Mouse (Mus musculus) CD8-positive naive resting alpha-beta T cell, adult 2 months (primary cell): Measurements from ENCODE around the gene Herc6.
"Not testable (repeated sequence)": the region's sequence is repeated elsewhere in the genome, so short reads cannot be mapped to it uniquely, and the experiment has no call there.

ENCODE experiments used
- DNase-seq, 2 experiments: peaks; one replicate each; pipeline ENCODE4 v3.0.0; 2022; ENCODE audit warnings: low read depth in 2 of 2, low spot score in 2 of 2

The Herc6 gene

GRCm38 (mm10) chr6:57580881-57581548 is at the start of gene Herc6:
Herc6 (plus strand) TSS chr6:57581000.
- DNase-seq: peak; percentile 36 to 48

GRCm38 (mm10) chr6:57531011-57531410 is 49.8 kb upstream of the Herc6 start:
- DNase-seq: no peak

- no peak for DNase-seq
Measured at GRCm38 (mm10) chr6:57531441-57531840, 49.4 kb upstream of the Herc6 start.

GRCm38 (mm10) chr6:57532022-57532421 is 48.8 kb upstream of the Herc6 start:
- no peak for DNase-seq

- no peak for DNase-seq
Measured at GRCm38 (mm10) chr6:57533410-57533809, 47.4 kb upstream of the Herc6 start.

- DNase-seq: peak in 1 of 2 experiments; percentile 6
Measured at GRCm38 (mm10) chr6:57534231-57534610, 46.6 kb upstream of the Herc6 start.

GRCm38 (mm10) chr6:57534611-57535286 is 46.1 kb upstream of the Herc6 start:
- DNase-seq: peak; percentile 30 to 43

- peak; percentile 95 for DNase-seq
Measured at GRCm38 (mm10) chr6:57535386-57535936, 45.3 kb upstream of the Herc6 start, which contains the start of gene Ppm1k. Ppm1k (minus strand) TSS chr6:57535468.

- DNase-seq: peak; percentile 13 to 27
Measured at GRCm38 (mm10) chr6:57535971-57536669, 44.7 kb upstream of the Herc6 start.

- no peak for DNase-seq
Measured at GRCm38 (mm10) chr6:57537887-57538286, 42.9 kb upstream of the Herc6 start.

GRCm38 (mm10) chr6:57540950-57541498 is 39.8 kb upstream of the Herc6 start:
- no peak for DNase-seq

- no peak for DNase-seq
Measured at GRCm38 (mm10) chr6:57541737-57542335, 39.0 kb upstream of the Herc6 start.

- not testable (repeated sequence) for DNase-seq
Measured at GRCm38 (mm10) chr6:57543591-57543990, 37.2 kb upstream of the Herc6 start.

GRCm38 (mm10) chr6:57544866-57545265 is 35.9 kb upstream of the Herc6 start:
- no peak for DNase-seq

GRCm38 (mm10) chr6:57551211-57551796 is 29.5 kb upstream of the Herc6 start:
- DNase-seq: no peak

GRCm38 (mm10) chr6:57557796-57558317 is 22.9 kb upstream of the Herc6 start:
- DNase-seq: no peak

GRCm38 (mm10) chr6:57563454-57563853 is 17.3 kb upstream of the Herc6 start:
- DNase-seq: no peak

- no peak for DNase-seq
Measured at GRCm38 (mm10) chr6:57565452-57565851, 15.3 kb upstream of the Herc6 start.

- no peak for DNase-seq
Measured at GRCm38 (mm10) chr6:57567630-57568029, 13.2 kb upstream of the Herc6 start.
